Mouse (Mus musculus) liver, embryonic 12.5 days (tissue): ENCODE results near the gene Tub. TPM values are rescaled to one million over a fixed set of nuclear protein-coding genes. Genes with fewer than 3 reads are reported as not detected.

Experiments
- ATAC-seq: fragments of 200-750 bp; cut with Nextera tagmentation; 2 replicates; pipeline ENCODE4 v1.8.0; 2017; ENCODE audit warnings: moderate number of reproducible peaks, mild to moderate bottlenecking, moderate library complexity
- H3K27ac ChIP-seq: fragments of 300-500 bp; sonication (generic); 2 replicates; pipeline ENCODE4 v1.5.1; 2016; ENCODE audit warnings: mild to moderate bottlenecking
- H3K27me3 ChIP-seq: fragments of 300-500 bp; sonication (generic); replicated peaks from 2 replicates; pipeline ENCODE4 v1.6.1; 2016; ENCODE audit warnings: mild to moderate bottlenecking, moderate library complexity
- H3K36me3 ChIP-seq: fragments of 300-500 bp; sonication (generic); 2 replicates; pipeline ENCODE4 v1.6.1; 2016; ENCODE audit warnings: mild to moderate bottlenecking, moderate library complexity
- H3K4me1 ChIP-seq: fragments of 300-500 bp; sonication (generic); 2 replicates; pipeline ENCODE4 v1.6.1; 2016
- H3K4me2 ChIP-seq: fragments of 300-500 bp; sonication (generic); 2 replicates; pipeline ENCODE4 v1.6.1; 2016; ENCODE audit warnings: mild to moderate bottlenecking, moderate library complexity
- H3K4me3 ChIP-seq: fragments of 300-500 bp; sonication (generic); 2 replicates; pipeline ENCODE4 v1.5.1; 2016; ENCODE audit warnings: mild to moderate bottlenecking, moderate library complexity
- H3K9ac ChIP-seq: fragments of 300-500 bp; sonication (generic); 2 replicates; pipeline ENCODE4 v1.6.1; 2016; ENCODE audit warnings: mild to moderate bottlenecking, moderate library complexity
- H3K9me3 ChIP-seq: fragments of 300-500 bp; sonication (generic); replicated peaks from 2 replicates; pipeline ENCODE4 v1.6.1; 2016; ENCODE audit warnings: mild to moderate bottlenecking, moderate library complexity
- WGBS: fragments of 180-500 bp; shearing (Covaris S2); methylation state at CpG from one replicate; pipeline ENCODE4 v1.1.7; 2016; ENCODE audit not compliant: insufficient replicate concordance; 5-methylcytosine and 5-hydroxymethylcytosine counted together
- polyA plus RNA-seq: library from polyadenylated mRNA; unstranded; fragments of >200 nt; fragmentation: Nextera tagmentation; extraction: Ambion mirVana; gene quantifications from 2 replicates; pipeline ENCODE4 v1.2.1, GENCODE M21; 2016

Gene Tub
- polyA plus RNA-seq: 0.04 and 0.19 TPM in 2 replicates

DNA sequence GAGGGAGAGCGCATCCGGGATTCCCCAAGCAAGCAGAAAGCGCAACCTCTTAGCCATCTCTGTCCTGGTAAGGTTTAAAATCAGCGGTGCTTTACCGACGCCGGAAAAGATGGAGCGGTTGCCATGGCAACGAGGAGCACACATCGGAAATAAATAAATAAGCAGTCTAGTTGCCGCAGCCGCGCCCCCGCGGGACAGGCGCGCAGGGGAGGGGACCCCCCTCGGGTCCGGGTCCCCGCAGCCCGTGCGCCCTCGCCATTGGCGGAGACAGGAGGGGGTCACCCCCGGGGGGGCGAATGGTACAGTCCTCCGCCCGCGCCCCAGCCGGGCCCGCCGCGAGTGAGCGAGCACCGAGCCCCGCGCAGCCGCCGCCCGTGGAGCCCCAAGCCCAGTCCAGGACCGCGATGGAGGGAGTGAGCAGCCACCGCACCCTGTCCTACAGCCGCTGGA lies at the start of gene Tub:
TSS of gene Tub (plus strand) at position 27 of the 450 bp plus-strand sequence.
- peaks cover 57% of the 10 kb centered on the region for H3K27me3 ChIP-seq
- H3K4me1 ChIP-seq: peaks cover 9% of the 10 kb centered on the region
- 2% methylated on average over 44 of the region's 44 CpGs for WGBS
- H3K27ac ChIP-seq: no peak within 1 kb of the TSS
- ATAC-seq: 0 out of 2 replicates have a peak, but pooled peaks have one; percentile 31
- no peak within 1 kb of the TSS for H3K9ac ChIP-seq
- H3K9me3 ChIP-seq: no peaks in the 10 kb centered on the region
- H3K36me3 ChIP-seq: peaks cover 5% of the 10 kb centered on the region
- peak within 1 kb of the TSS; percentile 60 for H3K4me2 ChIP-seq
- peak within 1 kb of the TSS; percentile 40 for H3K4me3 ChIP-seq

DNA sequence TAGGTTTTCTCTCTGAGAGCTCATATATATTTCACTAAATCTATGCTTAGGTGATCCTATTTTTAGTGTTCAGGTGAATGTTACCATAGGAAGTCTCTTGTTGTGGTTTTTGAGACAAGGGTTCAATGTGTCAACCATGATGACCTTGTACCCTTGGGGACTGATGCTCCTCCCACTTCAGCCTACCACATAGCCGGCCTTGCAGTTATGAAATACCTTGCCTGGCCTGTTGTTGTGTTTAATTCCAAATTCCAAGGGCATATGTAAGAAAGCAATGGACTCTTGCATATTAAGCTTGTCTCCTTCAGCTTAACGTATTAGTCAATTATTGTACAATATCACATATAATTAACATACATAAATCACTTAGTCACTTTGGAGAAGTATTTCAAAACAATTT lies 46.2 kb upstream of the Tub start:
- H3K36me3 ChIP-seq: no peaks in the 10 kb centered on the region
- H3K4me1 ChIP-seq: no peaks in the 10 kb centered on the region
- H3K4me2 ChIP-seq: no peak overlapping the region
- 57% methylated on average over 2 of the region's 2 CpGs for WGBS
- H3K9me3 ChIP-seq: no peaks in the 10 kb centered on the region
- H3K4me3 ChIP-seq: no peak overlapping the region
- H3K9ac ChIP-seq: no peak overlapping the region
- H3K27ac ChIP-seq: no peak overlapping the region
- no peaks in the 10 kb centered on the region for H3K27me3 ChIP-seq
- no peak for ATAC-seq

DNA sequence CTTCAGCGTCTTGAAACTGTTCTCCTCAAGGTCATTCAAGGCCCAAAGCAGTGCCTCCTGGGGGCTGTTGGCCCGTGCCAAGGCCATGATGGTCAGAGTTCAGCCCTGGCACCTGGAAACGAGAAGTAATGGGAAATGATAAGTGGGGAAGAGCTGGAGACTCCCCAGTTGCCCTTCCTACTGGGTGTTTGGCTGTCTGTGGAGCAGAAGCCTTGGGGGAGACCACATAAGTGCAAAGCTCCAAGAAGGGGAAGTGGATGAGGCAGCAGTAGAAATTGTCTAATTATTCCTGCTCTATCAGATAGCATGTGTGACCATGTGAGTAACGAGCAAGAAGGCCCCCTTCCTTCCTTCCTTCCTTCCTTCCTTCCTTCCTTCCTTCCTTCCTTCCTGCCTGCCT lies 23.1 kb upstream of the Tub start:
- WGBS: 36% methylated on average over 4 of the region's 4 CpGs
- Histone ChIP-seq H3K36me3 (no peaks in the 10 kb centered on the region), H3K4me2 (no peak overlapping the region), H3K9me3 (no peaks in the 10 kb centered on the region), H3K27me3 (peaks cover 1% of the 10 kb centered on the region; the same call in 1 of the 2 replicates), H3K4me3 (no peak overlapping the region), H3K9ac (no peak overlapping the region), H3K4me1 (no peaks in the 10 kb centered on the region), H3K27ac (no peak overlapping the region)
- no peak for ATAC-seq

DNA sequence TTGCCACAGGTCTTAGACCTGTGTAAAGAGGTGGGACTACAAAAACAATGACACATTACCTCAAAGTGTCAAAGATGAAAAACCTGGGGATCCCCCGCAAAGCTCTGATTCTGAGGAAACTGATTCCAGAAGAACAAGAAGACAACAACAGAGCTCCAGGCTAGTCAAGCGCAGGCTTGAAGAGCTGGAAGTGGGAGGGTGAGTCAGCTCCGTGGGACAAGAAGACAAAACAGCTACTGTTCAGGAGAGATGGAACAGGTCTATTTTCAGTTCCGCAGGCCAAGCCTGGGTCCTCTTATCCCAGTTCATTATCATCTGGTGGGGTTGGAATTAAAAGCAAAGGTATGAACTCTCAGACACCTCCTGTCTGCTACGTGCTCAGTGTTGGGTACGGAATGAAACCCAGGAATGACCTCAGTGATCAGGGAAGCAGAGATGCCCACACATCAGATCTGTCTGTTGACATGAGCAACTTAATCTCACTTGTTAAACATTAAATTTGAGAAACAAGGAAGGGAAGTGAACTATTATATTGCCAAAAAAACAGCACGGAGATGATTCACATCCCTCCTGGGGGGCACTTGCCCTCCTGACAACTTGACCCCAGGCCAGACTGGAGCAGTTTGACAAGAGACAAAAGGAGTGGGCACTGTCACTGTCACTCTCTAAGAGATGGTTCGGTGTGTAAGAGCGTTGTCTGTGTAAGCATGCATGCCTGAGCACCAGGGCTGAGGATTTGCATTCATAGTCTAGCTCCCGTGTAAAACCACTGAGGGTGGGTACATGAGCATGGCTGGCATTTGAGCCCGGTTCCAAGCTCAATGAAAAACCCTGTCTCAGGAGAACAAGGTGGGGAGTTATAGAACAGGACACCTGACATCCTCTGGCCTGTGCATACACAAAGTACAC lies 21.6 kb upstream of the Tub start:
- WGBS: 67% methylated on average over 11 of the region's 11 CpGs
- no peak for ATAC-seq
- Histone ChIP-seq H3K4me3 (no peak overlapping the region), H3K4me1 (no peaks in the 10 kb centered on the region), H3K9me3 (no peaks in the 10 kb centered on the region), H3K36me3 (no peaks in the 10 kb centered on the region), H3K4me2 (no peak overlapping the region), H3K9ac (no peak overlapping the region), H3K27me3 (peaks cover 4% of the 10 kb centered on the region; the same call in 1 of the 2 replicates), H3K27ac (no peak overlapping the region)

DNA sequence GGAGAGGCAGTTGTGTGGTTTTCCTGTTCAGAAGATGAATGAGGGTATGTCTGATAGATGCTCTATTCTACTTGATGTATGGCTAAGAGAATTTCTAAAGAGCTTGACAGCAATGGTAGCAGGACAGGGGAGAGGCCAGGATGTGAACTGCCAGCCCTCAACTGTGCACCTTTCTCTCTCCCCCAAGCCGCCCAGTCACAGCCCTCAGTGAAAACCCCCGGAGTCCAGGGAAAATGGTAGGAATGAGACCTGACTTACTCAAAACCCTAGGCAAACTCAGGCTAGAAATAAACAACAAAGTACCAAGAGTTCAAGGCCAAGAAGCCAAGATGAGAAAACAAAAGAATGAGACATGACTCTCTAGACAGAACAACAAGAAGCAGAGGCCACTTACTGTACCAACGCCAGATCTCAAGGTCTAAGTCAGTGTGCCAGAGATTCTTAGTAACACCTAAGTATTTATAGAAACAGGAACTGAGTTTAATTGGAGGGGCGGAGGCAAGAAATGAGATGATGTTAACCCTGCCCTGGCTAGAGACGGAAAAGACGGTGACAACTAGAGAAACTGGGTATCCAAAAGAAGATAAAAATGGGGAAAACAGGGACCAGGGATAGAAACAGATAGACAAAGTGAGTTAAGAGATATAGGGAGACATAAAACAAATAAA lies 20.3 kb upstream of the Tub start, which contains the start of gene Nlrp10:
TSS of gene Nlrp10 (minus strand) at position 453 of the 668 bp plus-strand sequence.
- no peak within 1 kb of the TSS for H3K27ac ChIP-seq

DNA sequence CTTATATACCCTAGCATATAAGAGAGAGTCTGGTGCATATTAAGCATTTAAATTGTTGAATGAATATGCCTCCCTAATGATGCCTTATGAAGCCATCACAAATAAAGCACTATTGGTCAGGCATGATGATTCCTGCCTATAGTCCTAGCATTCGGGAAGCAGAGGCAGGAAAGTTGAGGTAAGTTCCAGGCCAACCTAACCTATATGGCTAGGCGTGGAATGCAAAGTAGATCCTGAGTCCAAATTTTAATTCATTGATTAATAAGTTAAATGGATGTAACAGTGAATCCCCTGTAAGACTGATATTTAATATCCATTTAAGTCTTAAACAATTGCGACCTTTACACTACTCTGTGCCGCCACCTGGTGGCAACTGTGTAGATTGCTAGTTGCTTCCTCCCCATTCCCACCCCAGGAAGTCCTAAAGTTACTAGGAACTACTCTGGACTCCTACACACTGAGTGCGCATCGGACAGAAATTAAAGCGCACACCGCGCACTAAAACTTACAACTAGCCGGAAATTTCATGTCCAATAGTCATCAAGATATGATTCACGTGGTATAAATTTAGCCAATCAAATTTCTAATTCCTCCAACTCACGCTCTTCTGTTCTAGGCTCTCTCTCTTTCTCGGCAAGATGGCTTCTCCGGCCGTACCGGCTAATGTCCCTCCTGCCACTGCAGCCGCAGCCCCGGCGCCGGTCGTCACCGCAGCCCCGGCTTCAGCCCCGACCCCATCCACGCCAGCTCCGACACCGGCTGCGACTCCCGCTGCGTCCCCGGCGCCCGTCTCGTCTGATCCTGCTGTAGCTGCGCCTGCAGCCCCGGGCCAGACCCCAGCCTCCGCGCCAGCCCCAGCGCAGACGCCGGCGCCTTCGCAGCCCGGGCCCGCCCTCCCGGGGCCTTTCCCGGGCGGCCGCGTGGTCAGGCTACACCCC lies 16.1 kb upstream of the Tub start, which contains the start of gene Eif3f:
TSS of gene Eif3f (plus strand) at position 624 of the 938 bp plus-strand sequence.
- Histone ChIP-seq H3K4me1 (peaks cover 22% of the 10 kb centered on the region), H3K4me2 (peak within 1 kb of the TSS; percentile 88), H3K9ac (peak within 1 kb of the TSS; percentile 91), H3K27ac (peak within 1 kb of the TSS; percentile 85), H3K36me3 (peaks cover 36% of the 10 kb centered on the region), H3K4me3 (peak within 1 kb of the TSS; percentile 94), H3K9me3 (no peaks in the 10 kb centered on the region), H3K27me3 (peaks cover 4% of the 10 kb centered on the region; the same call in 1 of the 2 replicates)
- peak; percentile 95 for ATAC-seq
- 1% methylated on average over 50 of the region's 50 CpGs for WGBS

More for the DNA sequence above, 20.3 kb upstream of the Tub start, which contains the start of gene Nlrp10:
- Histone ChIP-seq H3K36me3 (no peaks in the 10 kb centered on the region), H3K9ac (no peak within 1 kb of the TSS), H3K4me1 (peaks cover 2% of the 10 kb centered on the region), H3K9me3 (no peaks in the 10 kb centered on the region), H3K27me3 (peaks cover 4% of the 10 kb centered on the region; the same call in 1 of the 2 replicates), H3K4me2 (no peak within 1 kb of the TSS), H3K4me3 (no peak within 1 kb of the TSS)
- ATAC-seq: no peak
- WGBS: 39% methylated on average over 6 of the region's 6 CpGs

DNA sequence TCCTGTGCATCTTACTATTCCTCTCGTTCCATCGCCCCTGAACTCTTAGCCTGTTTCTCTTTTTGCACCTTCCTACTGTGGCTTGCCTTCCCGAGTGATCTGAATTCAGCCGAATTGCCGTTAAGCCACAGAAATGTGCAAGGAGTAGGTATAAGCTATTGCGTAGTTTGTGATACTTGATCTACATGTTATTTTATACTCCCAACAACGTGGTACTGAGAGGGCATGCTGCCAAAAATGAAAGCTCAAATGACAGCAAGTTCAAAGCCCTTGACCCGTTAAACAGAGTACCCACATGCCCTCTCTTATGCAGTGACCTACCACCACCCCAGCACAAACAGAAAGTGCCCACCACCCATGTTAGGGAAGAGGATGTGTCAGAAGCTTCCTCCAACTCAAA lies 15.3 kb upstream of the Tub start:
- WGBS: 1% methylated on average over 8 of the region's 8 CpGs

DNA sequence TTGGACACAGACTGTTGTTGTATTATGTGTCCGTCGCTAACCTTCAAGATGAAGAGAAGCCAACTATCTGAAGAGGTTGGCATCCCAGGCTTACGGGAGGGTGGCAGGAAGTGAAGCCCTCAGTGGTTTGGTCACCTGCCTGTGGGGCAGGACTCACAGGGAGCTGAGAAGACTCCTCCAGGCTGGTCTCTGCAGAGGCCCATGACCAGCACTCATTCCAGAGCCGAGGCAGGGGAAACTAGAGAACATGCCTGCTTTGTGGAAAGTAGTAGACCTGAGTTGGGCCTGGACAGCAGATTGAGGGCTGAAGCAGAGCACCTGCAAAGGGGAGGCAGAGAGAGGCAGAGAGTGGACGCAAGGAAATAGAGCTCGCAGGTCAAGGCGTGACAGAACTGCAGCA lies 14.7 kb upstream of the Tub start:
- no peaks in the 10 kb centered on the region for H3K9me3 ChIP-seq
- WGBS: 60% methylated on average over 7 of the region's 7 CpGs
- peaks cover 22% of the 10 kb centered on the region for H3K4me1 ChIP-seq
- H3K4me3 ChIP-seq: peak overlapping the region; percentile 94
- peaks cover 4% of the 10 kb centered on the region; the same call in 1 of the 2 replicates for H3K27me3 ChIP-seq
- H3K27ac ChIP-seq: no peak overlapping the region
- no peak for ATAC-seq
- H3K4me2 ChIP-seq: peak overlapping the region; percentile 88
- peaks cover 50% of the 10 kb centered on the region for H3K36me3 ChIP-seq
- H3K9ac ChIP-seq: peak overlapping the region; percentile 91

More for the DNA sequence above, 15.3 kb upstream of the Tub start:
- H3K9me3 ChIP-seq: no peaks in the 10 kb centered on the region
- peaks cover 44% of the 10 kb centered on the region for H3K36me3 ChIP-seq
- H3K4me3 ChIP-seq: peak overlapping the region; percentile 94
- peaks cover 4% of the 10 kb centered on the region; the same call in 1 of the 2 replicates for H3K27me3 ChIP-seq
- peaks cover 22% of the 10 kb centered on the region for H3K4me1 ChIP-seq
- peak overlapping the region; percentile 85 for H3K27ac ChIP-seq
- no peak for ATAC-seq
- H3K4me2 ChIP-seq: peak overlapping the region; percentile 88
- H3K9ac ChIP-seq: peak overlapping the region; percentile 91

DNA sequence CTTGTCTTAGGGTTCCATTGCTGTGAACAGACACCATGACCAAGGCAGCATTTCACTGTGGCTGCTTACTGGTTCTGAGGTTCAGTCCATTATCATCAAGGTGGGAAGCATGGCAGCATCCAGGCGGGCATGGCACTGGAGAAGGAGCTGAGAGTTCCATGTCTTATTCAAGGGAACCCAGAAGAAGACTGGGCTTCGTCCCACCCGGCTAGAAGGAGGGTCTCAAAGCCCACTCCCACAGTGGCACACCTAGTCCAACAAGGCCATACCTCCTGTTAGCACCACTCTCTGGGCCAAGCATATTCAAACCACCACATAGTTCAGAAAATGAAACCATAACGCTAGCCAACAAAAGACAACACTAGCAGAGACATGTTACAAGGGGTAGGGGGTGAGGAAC lies 13.5 kb upstream of the Tub start:
- Histone ChIP-seq H3K27ac (peak overlapping the region; percentile 22; the same call in 1 of the 2 replicates), H3K27me3 (peaks cover 4% of the 10 kb centered on the region; the same call in 1 of the 2 replicates), H3K4me1 (peaks cover 22% of the 10 kb centered on the region), H3K9me3 (no peaks in the 10 kb centered on the region), H3K9ac (peak overlapping the region; percentile 91; the same call in 1 of the 2 replicates), H3K36me3 (peaks cover 61% of the 10 kb centered on the region), H3K4me2 (peak overlapping the region; percentile 88; the same call in 1 of the 2 replicates), H3K4me3 (no peak overlapping the region)
- no peak for ATAC-seq
- 85% methylated on average over 4 of the region's 4 CpGs for WGBS

DNA sequence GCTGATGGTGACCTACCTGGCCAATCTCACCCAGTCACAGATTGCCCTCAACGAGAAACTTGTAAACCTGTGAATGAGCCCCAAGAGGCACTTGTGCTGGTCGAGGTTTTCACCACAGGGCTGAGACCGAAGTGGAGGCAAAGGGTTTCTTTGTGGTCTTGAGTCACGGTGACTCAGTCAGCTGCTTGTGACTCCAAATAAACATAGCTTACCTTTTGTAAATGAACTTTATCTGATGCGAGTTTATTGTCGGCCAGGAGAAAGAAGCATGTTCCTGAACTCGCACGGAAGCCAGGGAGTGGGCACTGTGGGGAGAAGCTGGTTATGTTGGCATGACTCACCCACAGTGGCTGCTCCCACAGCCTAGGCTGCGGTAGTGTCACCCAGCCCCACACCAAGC lies 8.7 kb upstream of the Tub start:
- Histone ChIP-seq H3K9me3 (no peaks in the 10 kb centered on the region), H3K4me3 (no peak overlapping the region), H3K36me3 (peaks cover 90% of the 10 kb centered on the region), H3K4me1 (peaks cover 5% of the 10 kb centered on the region; the same call in 1 of the 2 replicates), H3K27me3 (no peaks in the 10 kb centered on the region), H3K9ac (no peak overlapping the region), H3K27ac (no peak overlapping the region), H3K4me2 (no peak overlapping the region)
- 82% methylated on average over 9 of the region's 9 CpGs for WGBS
- ATAC-seq: no peak

DNA sequence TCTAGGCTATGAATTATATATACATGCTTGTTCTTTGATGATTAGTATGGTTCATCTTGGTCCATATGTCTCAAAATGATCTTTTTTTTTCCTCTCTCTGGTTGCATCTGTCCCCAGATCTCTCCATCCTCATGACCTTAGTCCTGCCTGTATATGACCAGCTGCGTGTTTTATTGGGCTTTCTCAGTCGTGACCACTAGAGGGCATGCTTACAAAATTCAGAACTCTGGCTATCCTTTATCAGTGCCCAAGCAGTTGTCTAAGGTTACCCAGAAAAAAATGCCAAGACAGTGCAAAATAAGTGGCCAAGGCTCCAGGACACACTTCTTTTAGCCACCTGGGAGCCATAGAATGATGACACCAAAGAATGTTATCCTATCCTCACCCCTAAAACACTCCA lies 6.1 kb upstream of the Tub start:
- no peaks in the 10 kb centered on the region for H3K9me3 ChIP-seq
- WGBS: 6% methylated on average over 2 of the region's 2 CpGs
- no peak overlapping the region for H3K9ac ChIP-seq
- peaks cover 64% of the 10 kb centered on the region for H3K36me3 ChIP-seq
- H3K4me2 ChIP-seq: no peak overlapping the region
- no peaks in the 10 kb centered on the region for H3K4me1 ChIP-seq
- peaks cover 12% of the 10 kb centered on the region for H3K27me3 ChIP-seq
- no peak overlapping the region for H3K27ac ChIP-seq
- no peak overlapping the region for H3K4me3 ChIP-seq
- ATAC-seq: peak; percentile 65
